Mouse (Mus musculus) neural tube, embryonic 14.5 days (tissue): Measurements from ENCODE around the gene Pde11a. TPM values are rescaled to one million over a fixed set of nuclear protein-coding genes. Genes with fewer than 3 reads are reported as not detected.

ENCODE experiments used
- ATAC-seq: fragments of 200-750 bp; cut with Nextera tagmentation; 2 replicates; pipeline ENCODE4 v1.8.0; 2017; ENCODE audit warnings: low read depth, mild to moderate bottlenecking, moderate TSS enrichment, moderate library complexity
- H3K27ac ChIP-seq: fragments of 300-500 bp; sonication (generic); 2 replicates; pipeline ENCODE4 v1.5.1; 2014; ENCODE audit warnings: low read depth, mild to moderate bottlenecking, control low read depth, low read length, moderate library complexity, mixed read lengths
- H3K27me3 ChIP-seq: fragments of 300-500 bp; sonication (generic); 2 replicates; pipeline ENCODE4 v1.6.1; 2014; ENCODE audit warnings: low read length; ENCODE audit not compliant: control insufficient read depth, insufficient read depth
- H3K36me3 ChIP-seq: fragments of 300-500 bp; sonication (generic); 2 replicates; pipeline ENCODE4 v1.6.1; 2014; ENCODE audit warnings: low read length, mixed read lengths; ENCODE audit not compliant: control insufficient read depth, insufficient read depth
- H3K4me1 ChIP-seq: fragments of 300-500 bp; sonication (generic); 2 replicates; pipeline ENCODE4 v1.6.1; 2014; ENCODE audit warnings: low read length; ENCODE audit not compliant: control insufficient read depth, insufficient read depth
- H3K4me2 ChIP-seq: fragments of 300-500 bp; sonication (generic); 2 replicates; pipeline ENCODE4 v1.6.1; 2014; ENCODE audit warnings: mild to moderate bottlenecking, low read depth, low read length, control low read depth
- H3K4me3 ChIP-seq: fragments of 300-500 bp; sonication (generic); 2 replicates; pipeline ENCODE4 v1.5.1; 2014; ENCODE audit warnings: low read depth, low read length, control low read depth, mixed read lengths
- H3K9ac ChIP-seq: fragments of 300-500 bp; sonication (generic); replicated peaks from 2 replicates; pipeline ENCODE4 v1.6.1; 2014; ENCODE audit warnings: low read depth, mild to moderate bottlenecking, control low read depth, low read length, mixed read lengths
- H3K9me3 ChIP-seq: fragments of 300-500 bp; sonication (generic); 2 replicates; pipeline ENCODE4 v1.6.1; 2016; ENCODE audit warnings: low read length; ENCODE audit not compliant: control insufficient read depth
- WGBS: fragments of 180-500 bp; shearing (Covaris S2); extraction: QIAGEN DNeasy Blood & Tissue Kit; methylation state at CpG from one replicate; pipeline ENCODE4 v1.1.7; 2014; 5-methylcytosine and 5-hydroxymethylcytosine counted together
- polyA plus RNA-seq: library from polyadenylated mRNA; unstranded; fragments of >200 nt; fragmentation: Nextera tagmentation; extraction: Ambion mirVana; gene quantifications from 2 replicates; pipeline ENCODE4 v1.2.1, GENCODE M21; 2014

The Pde11a gene
- polyA plus RNA-seq, 1 experiment from 2014 or later = 3.3 TPM

DNA sequence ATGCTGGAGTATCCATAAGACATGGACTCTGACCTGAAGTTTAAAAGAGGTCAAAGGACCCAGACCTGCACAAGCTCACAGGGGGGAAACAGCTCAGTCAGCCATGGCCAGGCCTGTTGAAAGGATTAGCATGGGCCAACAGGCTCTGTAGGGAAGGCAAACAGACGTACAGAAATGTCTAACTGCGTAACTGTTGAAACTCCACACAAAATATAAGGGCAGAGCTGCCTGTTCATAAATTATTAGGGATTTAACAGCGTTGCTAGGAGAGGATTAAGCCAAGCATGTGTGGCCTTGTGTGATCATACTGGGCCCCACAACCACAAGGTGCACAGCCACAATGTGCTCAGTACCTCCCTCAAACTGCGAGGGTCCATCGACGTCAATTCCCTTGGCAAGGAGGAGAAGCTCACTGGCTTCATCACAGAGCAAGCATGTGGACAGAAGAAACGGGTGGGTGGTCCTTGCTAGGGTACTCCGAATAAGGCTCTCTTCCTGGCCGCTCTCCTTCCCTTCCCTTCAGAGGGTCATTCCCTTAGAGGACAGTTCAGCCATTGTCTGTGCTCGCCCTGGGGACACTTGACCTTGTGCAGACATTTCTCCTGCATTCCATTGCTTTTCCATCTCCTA lies 375.2 kb downstream of the Pde11a start:
- Histone ChIP-seq H3K27ac (no peak overlapping the region), H3K4me3 (no peak overlapping the region), H3K4me1 (peaks cover 16% of the 10 kb centered on the region), H3K36me3 (no peaks in the 10 kb centered on the region), H3K9me3 (no peaks in the 10 kb centered on the region), H3K9ac (no peak overlapping the region), H3K4me2 (no peak overlapping the region), H3K27me3 (no peaks in the 10 kb centered on the region)
- ATAC-seq = no peak
- 48% methylated on average over 10 of the region's 10 CpGs for WGBS

DNA sequence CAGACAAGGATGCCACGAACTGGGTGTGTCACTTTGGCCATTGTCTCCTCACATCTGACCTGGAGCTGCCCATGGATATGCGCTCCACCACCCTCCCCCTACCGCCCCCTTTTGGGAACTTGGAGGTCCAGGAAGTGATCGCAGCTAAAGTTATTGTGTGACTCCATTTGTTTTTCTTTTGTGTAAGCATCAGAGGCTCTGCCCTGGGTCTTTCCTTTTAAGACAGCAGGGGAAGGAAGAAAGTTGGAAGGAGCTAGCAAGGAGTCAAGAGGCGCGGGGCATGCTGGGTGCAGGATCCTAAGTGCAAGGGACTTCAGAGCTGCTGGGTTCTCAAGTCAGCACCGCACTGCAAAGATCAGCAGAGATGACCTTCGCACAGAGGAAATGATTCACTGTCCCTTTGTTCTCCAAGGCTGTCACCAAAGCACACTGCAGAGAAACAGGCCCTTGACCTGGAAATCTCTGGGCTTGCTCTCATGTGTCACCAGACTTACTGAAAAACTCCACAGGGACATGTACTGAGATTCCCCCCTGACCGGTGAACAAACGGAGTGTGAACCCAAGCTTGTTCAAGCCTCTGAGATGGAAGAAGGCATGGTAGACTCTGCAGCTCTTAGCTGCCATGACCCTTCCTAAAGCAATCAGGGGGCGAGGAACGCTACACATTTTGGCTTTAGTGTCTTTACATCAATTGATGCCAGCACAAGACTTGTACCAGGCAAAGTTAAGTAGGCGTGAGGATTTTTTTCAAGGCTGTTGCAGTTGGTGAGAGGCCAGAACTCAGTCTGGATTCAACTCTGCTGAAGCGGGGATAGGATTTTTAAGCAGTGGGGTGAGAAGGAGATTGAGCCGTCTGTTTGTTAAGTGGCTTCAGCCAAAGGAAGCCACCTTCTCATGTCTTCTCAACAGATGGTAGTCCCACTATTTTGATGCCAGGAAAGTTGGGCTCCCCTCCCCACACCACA lies 377.9 kb downstream of the Pde11a start:
- H3K27me3 ChIP-seq = no peaks in the 10 kb centered on the region
- no peaks in the 10 kb centered on the region for H3K9me3 ChIP-seq
- no peak overlapping the region for H3K9ac ChIP-seq
- peaks cover 16% of the 10 kb centered on the region for H3K4me1 ChIP-seq
- 46% methylated on average over 15 of the region's 15 CpGs for WGBS
- no peak overlapping the region; the same call in 1 of the 2 replicates for H3K4me2 ChIP-seq
- H3K4me3 ChIP-seq = no peak overlapping the region
- no peaks in the 10 kb centered on the region for H3K36me3 ChIP-seq
- H3K27ac ChIP-seq = no peak overlapping the region; the same call in 1 of the 2 replicates
- ATAC-seq = peak; percentile 25; the same call in 1 of the 2 replicates

DNA sequence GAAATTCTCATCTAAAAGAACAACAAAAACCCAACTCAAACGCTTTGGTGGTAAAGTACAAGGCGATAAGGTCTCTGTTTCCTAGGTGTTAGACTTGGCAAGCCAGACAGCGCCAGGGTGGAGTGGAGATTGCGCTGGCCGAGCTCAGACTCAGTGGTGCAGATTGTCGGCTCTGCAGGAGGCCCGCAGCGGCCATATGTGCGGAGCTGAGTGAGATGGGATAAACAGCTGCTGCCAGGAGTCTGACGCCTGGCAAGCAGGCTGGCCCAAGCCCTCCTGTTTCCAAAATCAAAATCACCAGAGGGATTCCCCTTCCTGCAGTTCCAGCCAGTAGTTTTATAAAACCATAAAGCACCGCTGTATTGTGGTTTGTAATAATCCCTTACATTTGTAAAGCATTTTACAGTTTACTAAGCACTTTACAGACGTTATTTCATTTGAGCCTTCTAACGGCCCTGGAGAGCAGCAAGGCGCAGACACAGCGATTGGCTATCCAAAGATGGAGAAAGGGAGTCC lies 378.7 kb downstream of the Pde11a start:
- Histone ChIP-seq H3K4me2 (peak overlapping the region; percentile 5; the same call in 1 of the 2 replicates), H3K27ac (no peak overlapping the region; the same call in 1 of the 2 replicates), H3K36me3 (no peaks in the 10 kb centered on the region), H3K4me1 (peaks cover 15% of the 10 kb centered on the region), H3K9me3 (no peaks in the 10 kb centered on the region), H3K4me3 (no peak overlapping the region), H3K27me3 (no peaks in the 10 kb centered on the region), H3K9ac (no peak overlapping the region; the same call in 1 of the 2 replicates)
- peak; percentile 46; the same call in 1 of the 2 replicates for ATAC-seq
- WGBS = 12% methylated on average over 15 of the region's 15 CpGs

DNA sequence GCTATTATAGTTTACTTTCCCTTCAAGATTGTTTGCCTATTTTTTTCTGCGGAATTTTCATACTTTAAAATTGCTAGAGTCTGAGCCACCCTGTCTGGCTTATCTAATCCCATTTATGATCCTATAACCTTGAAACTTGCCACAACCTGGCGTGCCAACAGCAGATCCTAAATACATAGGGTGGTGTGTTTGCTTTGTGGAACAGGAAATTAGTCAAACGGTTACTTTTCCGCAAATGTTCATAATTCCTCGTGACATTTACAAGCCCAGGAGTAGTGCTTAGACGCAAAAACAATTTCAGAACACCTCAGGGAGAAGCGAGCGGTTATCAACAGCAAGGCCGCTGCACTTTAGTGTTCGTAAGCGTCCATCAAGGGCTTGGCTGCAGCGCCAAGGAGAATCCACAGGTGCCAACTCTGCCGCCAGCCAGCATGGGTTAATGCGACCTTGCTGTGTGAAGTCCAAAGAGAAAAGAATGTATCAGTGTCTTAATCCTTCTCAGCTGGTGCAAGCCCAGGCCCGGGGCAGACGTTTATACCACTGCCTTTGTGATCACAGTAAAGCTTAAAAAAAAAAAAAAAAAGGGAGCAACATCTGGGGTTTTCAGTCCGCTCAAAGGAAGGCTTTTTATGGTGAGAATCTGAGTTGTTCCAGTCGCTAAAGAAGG lies 379.3 kb downstream of the Pde11a start:
- peak overlapping the region; percentile 5; the same call in 1 of the 2 replicates for H3K4me2 ChIP-seq
- H3K4me3 ChIP-seq = no peak overlapping the region
- H3K9ac ChIP-seq = no peak overlapping the region; the same call in 1 of the 2 replicates
- no peaks in the 10 kb centered on the region for H3K36me3 ChIP-seq
- H3K9me3 ChIP-seq = no peaks in the 10 kb centered on the region
- 28% methylated on average over 18 of the region's 18 CpGs for WGBS
- H3K4me1 ChIP-seq = peaks cover 12% of the 10 kb centered on the region
- peak overlapping the region; percentile 10; the same call in 1 of the 2 replicates for H3K27ac ChIP-seq
- ATAC-seq = no peak
- no peaks in the 10 kb centered on the region for H3K27me3 ChIP-seq

DNA sequence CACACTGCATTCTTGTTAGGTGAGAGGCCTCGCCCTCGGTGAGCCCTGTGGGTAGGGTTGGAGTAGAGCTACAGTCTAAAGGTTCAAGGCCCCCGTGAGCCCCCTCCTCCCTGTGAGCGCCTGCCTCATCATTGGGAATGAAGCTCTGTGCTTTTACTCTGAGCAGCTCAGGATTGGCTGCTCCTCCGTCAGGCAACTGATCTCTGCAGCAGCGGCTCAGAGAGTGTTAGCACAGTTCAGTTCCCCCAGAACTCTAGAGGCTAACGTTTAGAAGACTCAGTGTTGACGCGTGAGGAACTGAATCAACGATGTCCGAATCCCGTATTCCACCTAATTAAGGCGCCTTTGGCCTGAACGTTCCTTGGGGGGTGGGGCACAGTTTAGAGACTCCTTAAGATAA lies 382.9 kb downstream of the Pde11a start:
- peaks cover 12% of the 10 kb centered on the region for H3K4me1 ChIP-seq
- H3K27ac ChIP-seq = no peak overlapping the region
- H3K9me3 ChIP-seq = no peaks in the 10 kb centered on the region
- no peak for ATAC-seq
- WGBS = 63% methylated on average over 14 of the region's 14 CpGs
- no peak overlapping the region for H3K9ac ChIP-seq
- H3K4me3 ChIP-seq = no peak overlapping the region
- H3K27me3 ChIP-seq = no peaks in the 10 kb centered on the region
- H3K36me3 ChIP-seq = no peaks in the 10 kb centered on the region
- H3K4me2 ChIP-seq = no peak overlapping the region

DNA sequence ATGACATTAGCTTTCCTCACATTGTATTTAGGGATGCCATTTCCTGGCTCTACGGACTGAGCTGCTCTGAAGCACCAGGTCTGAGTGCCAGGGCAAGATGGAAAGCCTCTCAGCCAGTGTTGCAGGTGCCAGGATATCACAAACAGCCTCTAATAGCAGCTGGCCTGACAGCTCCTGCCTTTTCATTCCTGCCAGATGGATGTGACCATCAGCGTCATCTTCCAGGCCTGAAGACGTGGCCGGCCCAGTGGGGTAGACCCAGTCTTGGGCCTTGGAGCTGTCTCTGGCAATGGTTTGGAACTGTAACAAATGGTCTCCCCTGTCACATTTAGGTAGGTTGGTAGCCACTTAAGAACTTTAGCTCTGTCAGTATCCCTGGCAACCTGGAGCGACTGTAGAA lies 385.3 kb downstream of the Pde11a start:
- no peak for ATAC-seq
- WGBS = 87% methylated on average over 5 of the region's 5 CpGs

DNA sequence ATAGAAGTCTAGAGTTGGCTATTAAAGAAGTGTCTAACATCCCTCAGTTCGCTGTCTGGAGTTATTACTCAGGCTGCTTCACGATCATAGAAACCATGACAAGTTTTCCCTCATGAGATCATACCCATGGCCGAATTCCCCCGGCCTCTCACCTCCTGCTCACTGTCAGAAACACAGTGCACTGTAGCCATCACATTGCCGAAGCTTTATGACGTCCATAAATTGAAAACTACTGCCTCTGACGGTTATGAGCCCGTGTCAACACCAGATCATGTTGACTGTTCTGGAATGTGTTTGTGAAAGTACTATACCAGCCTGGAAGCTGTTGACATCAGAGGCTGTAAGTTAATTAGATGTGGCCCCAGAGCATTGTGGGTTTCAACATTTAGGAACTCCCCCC lies 387.9 kb downstream of the Pde11a start:
- no peak overlapping the region for H3K9ac ChIP-seq
- no peaks in the 10 kb centered on the region for H3K4me1 ChIP-seq
- no peaks in the 10 kb centered on the region for H3K36me3 ChIP-seq
- H3K27ac ChIP-seq = no peak overlapping the region
- no peak overlapping the region for H3K4me3 ChIP-seq
- no peak for ATAC-seq
- H3K27me3 ChIP-seq = no peaks in the 10 kb centered on the region
- H3K4me2 ChIP-seq = no peak overlapping the region
- H3K9me3 ChIP-seq = no peaks in the 10 kb centered on the region
- 85% methylated on average over 8 of the region's 8 CpGs for WGBS

More for the DNA sequence above, 385.3 kb downstream of the Pde11a start:
- no peaks in the 10 kb centered on the region for H3K9me3 ChIP-seq
- H3K4me1 ChIP-seq = no peaks in the 10 kb centered on the region; the same call in 1 of the 2 replicates
- no peaks in the 10 kb centered on the region for H3K27me3 ChIP-seq
- no peak overlapping the region for H3K27ac ChIP-seq
- no peaks in the 10 kb centered on the region for H3K36me3 ChIP-seq
- H3K4me2 ChIP-seq = no peak overlapping the region
- no peak overlapping the region for H3K4me3 ChIP-seq
- H3K9ac ChIP-seq = no peak overlapping the region
